Mouse (Mus musculus) fat pad, adult 2 months (tissue): ENCODE data around the gene Uqcrq.

Experiments used
- DNase-seq: peaks from one replicate; pipeline ENCODE4 v3.0.0-alpha.2; 2011; ENCODE audit warnings: low read depth, low spot score; ENCODE audit errors: extremely low read depth

The Uqcrq gene

DNA sequence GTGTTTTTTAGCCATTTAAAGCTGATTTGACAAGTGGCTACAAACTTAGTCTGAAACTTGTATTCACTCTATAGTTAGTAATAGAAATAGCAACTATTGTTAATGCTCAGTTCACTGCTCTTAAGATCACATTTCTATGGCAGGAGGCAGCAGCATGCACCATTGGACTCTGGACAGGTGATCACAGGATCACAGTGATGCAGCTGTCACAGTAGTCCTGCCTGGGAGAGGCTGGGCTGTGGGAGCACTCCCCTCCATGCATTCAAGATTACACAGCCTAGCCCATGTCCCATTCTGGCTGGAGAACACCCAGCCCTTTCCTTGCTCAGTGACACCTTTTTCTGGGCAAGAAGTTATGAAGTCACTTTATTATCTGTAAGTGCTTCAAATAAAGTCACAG lies 12.6 kb downstream of the Uqcrq start:
- DNase-seq = no peak

DNA sequence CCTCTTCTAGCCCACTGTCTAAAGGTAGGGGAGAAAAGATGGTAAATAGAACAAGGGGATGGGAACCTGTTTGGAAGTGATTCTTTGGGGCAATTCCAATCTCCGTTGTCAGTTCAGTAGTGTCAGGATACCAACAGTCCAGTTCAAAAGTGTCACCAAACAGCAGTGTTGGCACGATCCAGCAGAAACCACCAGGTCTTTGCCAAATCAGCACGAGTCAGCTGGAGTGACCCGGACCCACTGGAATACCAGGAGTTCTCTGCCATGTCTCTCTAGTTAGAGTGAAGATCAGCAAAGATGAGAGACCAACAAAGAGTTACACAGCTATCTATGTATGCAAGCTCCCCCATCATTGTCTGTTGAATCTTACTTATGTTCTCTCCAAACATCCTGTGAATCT lies 16.8 kb downstream of the Uqcrq start:
- no peak for DNase-seq

DNA sequence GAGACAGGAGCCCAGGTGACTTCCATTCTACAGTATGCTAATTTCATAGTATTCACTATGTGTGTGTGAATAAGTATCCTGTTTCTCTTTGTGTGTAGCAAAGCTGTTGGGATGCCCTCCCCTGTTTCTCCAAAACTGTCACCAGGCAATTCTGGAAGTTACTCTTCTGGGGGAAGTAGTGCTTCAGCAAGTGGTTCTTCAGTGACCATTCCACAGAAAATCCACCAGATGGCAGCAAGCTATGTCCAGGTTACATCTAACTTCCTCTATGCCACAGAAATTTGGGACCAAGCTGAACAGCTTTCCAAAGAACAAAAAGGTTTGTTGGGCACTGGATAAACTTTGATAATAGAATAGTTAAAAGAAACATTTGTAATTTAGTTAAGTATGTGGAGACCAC lies 18.9 kb downstream of the Uqcrq start:
- no peak for DNase-seq

DNA sequence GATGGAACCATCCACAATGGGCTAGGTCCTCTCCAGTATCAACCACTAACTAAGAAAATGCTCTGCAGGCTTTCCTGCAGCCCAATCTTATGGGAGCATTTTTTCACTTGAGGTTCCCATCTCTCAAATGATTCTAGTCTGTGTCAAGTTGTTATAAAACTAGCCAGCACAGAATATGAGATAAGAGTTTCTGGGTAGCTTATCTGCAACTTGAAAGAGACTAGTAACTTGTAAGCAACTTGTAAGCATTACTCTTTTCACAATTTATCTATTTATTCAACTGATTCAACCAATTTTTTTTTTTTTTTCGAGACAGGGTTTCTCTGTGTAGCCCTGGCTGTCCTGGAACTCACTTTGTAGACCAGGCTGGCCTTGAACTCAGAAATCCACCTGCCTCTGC lies 27.0 kb downstream of the Uqcrq start:
- DNase-seq = no peak

DNA sequence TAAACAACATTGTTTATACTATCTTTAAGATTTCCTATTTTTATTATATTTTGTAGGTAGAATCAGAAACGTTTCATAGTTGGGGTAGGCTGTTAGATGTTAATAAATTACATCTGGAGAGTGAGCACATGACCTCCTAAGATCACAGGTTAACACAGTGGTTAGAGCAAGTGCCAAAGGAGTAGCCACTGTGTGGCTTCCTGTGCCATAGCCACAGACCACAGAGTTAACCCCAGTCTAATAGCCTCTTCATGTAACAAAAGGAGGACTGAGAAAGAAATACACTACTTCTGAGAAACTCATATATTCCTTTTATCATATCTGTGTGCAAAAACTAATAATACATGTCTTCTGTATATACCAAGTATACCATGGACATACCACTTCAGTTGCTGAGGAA lies 36.8 kb downstream of the Uqcrq start:
- no peak for DNase-seq

DNA sequence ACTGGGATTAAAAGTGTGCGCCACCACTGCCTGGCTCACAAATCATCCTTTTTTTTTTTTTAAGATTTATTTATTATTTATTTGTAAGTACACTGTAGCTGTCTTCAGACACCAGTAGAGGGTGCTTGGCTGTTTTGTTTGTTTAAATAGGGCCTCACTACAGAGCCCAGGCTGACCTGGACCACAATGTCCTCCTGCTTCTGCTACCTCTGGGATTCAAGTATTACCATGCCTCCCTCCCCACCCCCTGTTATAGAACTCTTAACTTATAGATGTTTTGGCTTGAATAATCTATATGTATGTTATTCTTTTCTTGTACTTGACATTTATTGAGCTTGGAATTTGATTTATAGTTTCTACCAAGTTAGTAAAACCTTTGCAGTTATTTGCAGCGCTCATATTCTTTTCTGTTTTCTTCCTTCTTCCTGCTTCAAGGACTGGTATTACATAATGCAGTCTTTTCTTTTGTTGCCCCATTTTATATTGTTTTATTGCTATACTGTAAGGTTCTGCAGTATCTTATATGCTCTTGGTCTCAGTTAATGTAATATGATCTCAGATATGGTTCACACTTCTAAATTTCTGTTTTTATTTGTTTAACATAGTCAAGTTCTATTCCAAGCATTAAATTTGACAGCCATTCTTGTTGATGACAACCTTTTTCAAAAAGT lies 46.7 kb downstream of the Uqcrq start:
- DNase-seq = no peak

DNA sequence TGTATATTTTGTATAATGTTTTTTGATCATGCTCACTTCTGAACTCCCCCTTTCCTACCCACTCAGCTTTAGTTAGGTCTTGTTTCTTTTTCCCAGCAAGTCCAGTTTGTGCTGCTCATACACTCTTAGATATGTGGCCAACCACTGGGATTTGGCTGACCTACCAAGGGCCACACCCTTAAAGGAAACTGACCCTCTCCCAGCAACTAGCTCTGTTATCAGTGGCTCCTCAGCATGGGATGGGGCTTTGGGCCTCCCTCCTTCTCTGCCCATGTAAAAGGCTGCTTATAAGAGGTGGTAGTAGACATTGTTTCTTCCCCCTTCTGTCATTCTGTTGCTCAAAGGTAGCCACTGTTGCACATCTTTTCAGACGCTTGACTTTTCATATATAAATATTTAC lies 51.7 kb downstream of the Uqcrq start:
- DNase-seq = no peak
